Mouse (Mus musculus): ENCODE results near the gene Fcer1g. TPM values are rescaled to one million over a fixed set of nuclear protein-coding genes. Genes with fewer than 3 reads are reported as not detected.
A peak's percentile ranks its signal among the peaks of the same experiment; 100 is the strongest.

Gene Fcer1g
- polyA plus RNA-seq, 1 experiment = 46.8 TPM

DNA sequence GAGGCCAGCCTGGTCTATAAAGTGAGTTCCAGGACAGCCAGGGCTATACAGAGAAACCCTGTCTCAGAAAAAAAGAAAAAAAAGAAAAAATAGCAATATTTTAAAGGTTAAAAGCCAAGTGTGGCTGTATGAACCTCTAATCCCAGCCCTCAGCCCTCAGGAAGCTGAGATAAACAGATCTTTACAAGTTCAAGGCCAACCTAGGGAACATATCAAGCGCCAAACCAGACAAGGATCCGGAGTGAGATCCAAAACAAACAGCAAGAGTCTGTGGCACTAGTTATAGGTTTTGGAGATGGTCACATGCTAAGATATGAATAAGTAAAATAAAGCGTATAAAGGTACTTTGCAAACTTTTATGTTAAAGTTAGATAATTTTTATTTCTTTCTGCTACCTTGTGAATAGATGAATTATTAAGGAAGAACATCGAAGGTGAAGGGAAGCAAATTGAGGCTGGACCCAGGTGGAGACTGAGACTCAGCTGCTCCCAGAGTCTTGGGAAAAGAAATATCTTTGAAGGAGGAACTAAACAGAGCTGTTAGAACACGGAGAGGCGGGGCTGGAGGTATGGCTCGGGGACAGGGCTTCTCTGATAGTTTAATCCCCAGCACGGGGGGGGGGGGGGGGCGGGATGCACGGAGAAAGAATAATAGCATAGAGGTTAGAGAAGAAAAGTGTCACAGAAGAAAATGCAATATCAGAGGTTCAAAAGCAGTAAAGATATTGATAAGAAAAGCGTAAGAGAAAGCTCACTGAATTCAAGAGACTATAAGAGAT is 30.5 kb downstream of the Fcer1g start:
- 64% methylated on average over 11 of the region's 11 CpGs for WGBS
- Histone ChIP-seq H3K27me3 (replicated peaks; ENCODE audit: control insufficient read depth, insufficient read depth, low read length) (no peaks in the 10 kb centered on the region), H3K27ac (ENCODE audit: insufficient read depth, low read depth, low read length) (no peak overlapping the region), H3K4me1 (ENCODE audit: control insufficient read depth, insufficient read depth, low read length) (no peaks in the 10 kb centered on the region), H3K4me3 (ENCODE audit: insufficient read depth, low read depth, low read length) (no peak overlapping the region), H3K36me3 (ENCODE audit: control insufficient read depth, insufficient read depth, low read length) (no peaks in the 10 kb centered on the region)
- no peak for DNase-seq
- TF ChIP-seq CTCF (conservative IDR thresholded peaks at IDR 0.05; ENCODE audit: insufficient read depth, insufficient read length, low read depth, low read length) (no peak), POLR2A (IDR thresholded peaks at IDR 0.05; ENCODE audit: low read depth, low read length) (no peak)

DNA sequence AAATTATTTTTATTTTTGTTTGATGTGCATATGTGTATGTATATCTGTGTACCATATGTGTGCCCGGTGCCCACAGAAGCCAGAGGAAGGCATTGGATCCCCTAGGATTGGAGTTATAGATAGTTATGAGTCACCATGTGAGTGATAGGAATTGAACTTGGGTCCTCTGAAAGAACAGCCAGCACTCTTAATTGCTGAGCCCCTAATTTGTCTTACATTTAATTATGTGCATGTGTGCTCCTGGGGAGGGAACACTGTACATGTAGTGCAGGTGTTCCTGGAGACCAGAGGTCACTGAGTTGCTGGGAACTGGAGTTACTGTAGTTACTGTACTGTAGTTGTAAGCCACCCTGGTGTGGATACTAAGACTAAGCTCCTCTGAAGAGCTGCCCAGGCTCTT is 33.4 kb downstream of the Fcer1g start:
- DNase-seq = no peak
- Histone ChIP-seq H3K27me3 (replicated peaks; ENCODE audit: control insufficient read depth, insufficient read depth, low read length) (0 out of 2 replicates have a peak, but pooled peaks cover 2% of the 10 kb centered on the region), H3K36me3 (ENCODE audit: control insufficient read depth, insufficient read depth, low read length) (no peaks in the 10 kb centered on the region), H3K27ac (ENCODE audit: insufficient read depth, low read depth, low read length) (no peak overlapping the region), H3K4me1 (ENCODE audit: control insufficient read depth, insufficient read depth, low read length) (no peaks in the 10 kb centered on the region), H3K4me3 (ENCODE audit: insufficient read depth, low read depth, low read length) (no peak overlapping the region)
- 95% methylated on average over 1 of the region's 1 CpGs for WGBS
- no peak for TF ChIP-seq CTCF (conservative IDR thresholded peaks at IDR 0.05; ENCODE audit: insufficient read depth, insufficient read length, low read depth, low read length)
- no peak for TF ChIP-seq POLR2A (IDR thresholded peaks at IDR 0.05; ENCODE audit: low read depth, low read length)

DNA sequence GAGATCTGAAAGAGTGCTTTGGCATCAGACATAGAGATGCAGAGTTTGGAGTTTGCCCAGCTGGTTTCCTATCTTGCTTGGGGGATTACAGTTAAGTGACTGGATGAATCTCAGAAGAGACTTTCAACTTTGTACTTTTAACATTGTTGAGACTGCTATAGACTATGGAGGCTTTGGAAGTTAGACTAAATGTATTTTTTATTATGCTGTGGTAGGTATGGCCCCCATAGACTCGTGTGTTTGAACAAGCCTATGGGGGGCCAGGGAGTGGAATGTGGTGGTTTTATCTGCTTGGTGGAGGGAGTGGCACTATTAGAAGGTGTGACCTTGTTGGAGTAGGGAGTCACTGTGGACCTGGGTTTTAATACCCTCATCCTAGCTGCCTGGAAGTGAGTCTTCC is 34.6 kb downstream of the Fcer1g start:
- 0 out of 2 replicates have a peak, but pooled peaks cover 3% of the 10 kb centered on the region for H3K27me3 ChIP-seq (replicated peaks; ENCODE audit: control insufficient read depth, insufficient read depth, low read length)
- no peak overlapping the region for H3K4me3 ChIP-seq (ENCODE audit: insufficient read depth, low read depth, low read length)
- H3K4me1 ChIP-seq (ENCODE audit: control insufficient read depth, insufficient read depth, low read length) = no peaks in the 10 kb centered on the region
- no peak for TF ChIP-seq POLR2A (IDR thresholded peaks at IDR 0.05; ENCODE audit: low read depth, low read length)
- no peak for TF ChIP-seq CTCF (conservative IDR thresholded peaks at IDR 0.05; ENCODE audit: insufficient read depth, insufficient read length, low read depth, low read length)
- no peak for DNase-seq
- no peak overlapping the region for H3K27ac ChIP-seq (ENCODE audit: insufficient read depth, low read depth, low read length)
- H3K36me3 ChIP-seq (ENCODE audit: control insufficient read depth, insufficient read depth, low read length) = no peaks in the 10 kb centered on the region
- WGBS = 74% methylated on average over 1 of the region's 1 CpGs

DNA sequence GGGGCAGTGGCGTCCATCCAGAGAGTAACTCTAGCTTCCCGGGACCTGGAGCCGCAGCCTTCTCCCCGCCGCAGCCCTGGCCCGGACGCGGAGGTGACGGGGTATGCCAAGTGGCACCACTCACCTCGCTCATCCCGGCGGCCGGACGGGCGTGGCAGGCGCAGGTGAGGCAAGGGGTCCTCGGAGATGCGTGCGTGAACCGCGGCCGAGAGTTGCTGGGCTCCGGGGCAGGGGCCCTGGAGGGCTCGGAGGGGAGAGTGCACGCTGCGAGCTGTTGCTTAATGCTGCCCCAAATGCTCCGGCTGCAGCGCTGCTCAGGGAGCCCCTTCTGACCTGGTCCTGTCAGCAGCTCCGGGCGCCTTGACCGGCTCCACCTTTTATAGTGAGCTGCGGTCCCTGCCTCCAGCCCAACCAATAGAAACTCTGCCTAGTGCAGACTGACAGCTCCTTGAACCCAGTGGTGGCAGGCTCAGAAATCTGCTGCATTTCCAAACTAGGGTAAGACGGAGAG is 38.2 kb downstream of the Fcer1g start, which contains the start of gene Pcp4l1:
TSS of gene Pcp4l1 (minus strand) at position 382 of the 511 bp plus-strand sequence.
- H3K4me1 ChIP-seq (ENCODE audit: control insufficient read depth, insufficient read depth, low read length) = no peaks in the 10 kb centered on the region
- H3K36me3 ChIP-seq (ENCODE audit: control insufficient read depth, insufficient read depth, low read length) = no peaks in the 10 kb centered on the region
- H3K4me3 ChIP-seq (ENCODE audit: insufficient read depth, low read depth, low read length) = peak within 1 kb of the TSS; percentile 51
- 0 out of 2 replicates have a peak, but pooled peaks cover 3% of the 10 kb centered on the region for H3K27me3 ChIP-seq (replicated peaks; ENCODE audit: control insufficient read depth, insufficient read depth, low read length)
- peak; percentile 62 for DNase-seq
- TF ChIP-seq CTCF (conservative IDR thresholded peaks at IDR 0.05; ENCODE audit: insufficient read depth, insufficient read length, low read depth, low read length) (no peak), POLR2A (IDR thresholded peaks at IDR 0.05; ENCODE audit: low read depth, low read length) (no peak)
- WGBS = 1% methylated on average over 33 of the region's 33 CpGs
- no peak within 1 kb of the TSS for H3K27ac ChIP-seq (ENCODE audit: insufficient read depth, low read depth, low read length)

DNA sequence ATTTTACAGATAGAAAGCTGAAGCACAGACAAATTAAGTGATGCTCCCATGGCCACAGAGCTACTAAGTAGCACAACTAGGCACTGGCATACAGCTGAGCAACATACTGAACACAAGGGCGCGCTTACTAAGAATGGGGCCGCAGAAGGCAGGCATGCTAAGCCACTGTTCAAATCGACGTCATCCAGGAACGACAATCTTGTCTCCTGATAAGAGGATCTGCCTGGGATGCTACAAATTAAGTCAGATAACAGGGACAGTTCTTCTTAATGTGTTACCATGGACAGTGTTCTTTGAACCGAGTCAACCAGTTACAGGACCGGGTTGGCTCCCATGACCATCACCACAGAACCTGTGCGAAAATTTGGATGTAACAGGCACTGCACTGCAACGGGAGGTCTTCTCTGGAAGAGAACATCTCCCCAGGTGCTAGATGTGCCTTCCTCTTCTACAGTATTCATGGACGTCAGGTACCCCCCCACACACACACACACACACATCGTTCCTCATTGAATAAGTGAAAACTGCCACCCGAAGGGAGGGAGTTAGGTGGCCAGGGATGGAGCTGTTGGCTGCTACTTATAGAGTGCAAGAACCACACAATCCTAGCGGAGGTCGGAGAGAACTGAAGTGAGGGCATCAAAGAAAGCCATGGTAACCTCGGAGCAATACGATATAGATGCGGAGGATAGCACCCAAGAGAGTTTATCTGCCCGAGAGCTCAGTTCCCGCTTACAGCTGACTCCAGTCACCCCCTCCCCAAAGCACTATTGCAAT is 38.9 kb downstream of the Fcer1g start:
- no peaks in the 10 kb centered on the region for H3K36me3 ChIP-seq (ENCODE audit: control insufficient read depth, insufficient read depth, low read length)
- DNase-seq = no peak
- WGBS = 23% methylated on average over 20 of the region's 20 CpGs
- no peaks in the 10 kb centered on the region for H3K4me1 ChIP-seq (ENCODE audit: control insufficient read depth, insufficient read depth, low read length)
- peak overlapping the region; percentile 51; the same call in 1 of the 2 replicates for H3K4me3 ChIP-seq (ENCODE audit: insufficient read depth, low read depth, low read length)
- no peak overlapping the region for H3K27ac ChIP-seq (ENCODE audit: insufficient read depth, low read depth, low read length)
- 0 out of 2 replicates have a peak, but pooled peaks cover 3% of the 10 kb centered on the region for H3K27me3 ChIP-seq (replicated peaks; ENCODE audit: control insufficient read depth, insufficient read depth, low read length)
- TF ChIP-seq CTCF (conservative IDR thresholded peaks at IDR 0.05; ENCODE audit: insufficient read depth, insufficient read length, low read depth, low read length) (no peak), POLR2A (IDR thresholded peaks at IDR 0.05; ENCODE audit: low read depth, low read length) (no peak)

GRCm38 (mm10) chr1:171193911-171194830 is 40.0 kb downstream of the Fcer1g start:
- Histone ChIP-seq H3K36me3 (ENCODE audit: control insufficient read depth, insufficient read depth, low read length) (no peaks in the 10 kb centered on the region), H3K4me1 (ENCODE audit: control insufficient read depth, insufficient read depth, low read length) (peaks cover 2% of the 10 kb centered on the region; the same call in 1 of the 2 replicates), H3K27me3 (replicated peaks; ENCODE audit: control insufficient read depth, insufficient read depth, low read length) (0 out of 2 replicates have a peak, but pooled peaks cover 3% of the 10 kb centered on the region), H3K4me3 (ENCODE audit: insufficient read depth, low read depth, low read length) (no peak overlapping the region), H3K27ac (ENCODE audit: insufficient read depth, low read depth, low read length) (no peak overlapping the region)
- TF ChIP-seq CTCF (conservative IDR thresholded peaks at IDR 0.05; ENCODE audit: insufficient read depth, insufficient read length, low read depth, low read length) (no peak), POLR2A (IDR thresholded peaks at IDR 0.05; ENCODE audit: low read depth, low read length) (no peak)
- no peak for DNase-seq
- WGBS = 56% methylated on average over 11 of the region's 11 CpGs

Measured in kidney, adult 2 months (tissue).